Mouse (Mus musculus): ENCODE data around the gene Dst. TPM values are rescaled to one million over a fixed set of nuclear protein-coding genes. Genes with fewer than 3 reads are reported as not detected.

Dst gene
- polyA plus RNA-seq, 1 experiment from 2014 or later = 24.9 TPM

DNA sequence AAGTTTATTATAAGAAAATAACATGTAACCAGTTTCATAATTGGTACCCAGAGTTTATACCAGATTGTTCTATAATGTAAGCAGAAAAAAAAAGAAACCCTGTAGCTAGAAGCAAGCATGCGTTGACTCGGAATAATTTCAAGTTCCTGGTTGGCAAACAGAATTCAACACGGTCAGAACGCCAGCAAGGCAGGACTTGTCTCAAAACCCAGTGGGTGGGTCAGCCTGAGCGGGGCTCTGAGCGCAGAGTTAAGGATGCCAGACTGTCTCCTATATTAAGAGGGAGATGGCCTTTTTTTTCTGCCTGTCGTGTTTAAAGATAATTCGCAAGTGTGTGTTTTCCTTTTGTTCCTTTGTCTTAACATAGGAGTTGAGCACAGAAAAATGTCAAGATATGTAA, 369.2 kb downstream of the Dst start:
- H3K9me3 ChIP-seq (replicated peaks; ENCODE audit: control insufficient read depth, low read length) = no peaks in the 10 kb centered on the region
- no peak overlapping the region for H3K4me3 ChIP-seq (ENCODE audit: low read depth, low read length)
- ATAC-seq (no peak), DNase-seq (ENCODE audit: low spot score) (no peak)
- H3K4me1 ChIP-seq (ENCODE audit: control insufficient read depth, insufficient read depth, low read length) = no peaks in the 10 kb centered on the region
- no peak overlapping the region for H3K9ac ChIP-seq (ENCODE audit: low read length)
- H3K27ac ChIP-seq (ENCODE audit: low read depth, low read length) = no peak overlapping the region
- WGBS = 86% methylated on average over 8 of the region's 8 CpGs
- no peaks in the 10 kb centered on the region for H3K27me3 ChIP-seq (replicated peaks; ENCODE audit: control insufficient read depth, insufficient read depth, low read length)
- peaks cover 63% of the 10 kb centered on the region for H3K36me3 ChIP-seq (ENCODE audit: control insufficient read depth, insufficient read depth, low read length)
- H3K4me2 ChIP-seq (ENCODE audit: low read length) = no peak overlapping the region

GRCm38 (mm10) chr1:34283502-34283901, 375.5 kb downstream of the Dst start:
- H3K9ac ChIP-seq (ENCODE audit: low read length) = no peak overlapping the region
- ATAC-seq (no peak), DNase-seq (ENCODE audit: low spot score) (no peak)
- no peaks in the 10 kb centered on the region for H3K9me3 ChIP-seq (replicated peaks; ENCODE audit: control insufficient read depth, low read length)
- no peak overlapping the region for H3K4me3 ChIP-seq (ENCODE audit: low read depth, low read length)
- no peaks in the 10 kb centered on the region for H3K27me3 ChIP-seq (replicated peaks; ENCODE audit: control insufficient read depth, insufficient read depth, low read length)
- H3K4me1 ChIP-seq (ENCODE audit: control insufficient read depth, insufficient read depth, low read length) = no peaks in the 10 kb centered on the region
- H3K36me3 ChIP-seq (ENCODE audit: control insufficient read depth, insufficient read depth, low read length) = peaks cover 43% of the 10 kb centered on the region
- no peak overlapping the region for H3K27ac ChIP-seq (ENCODE audit: low read depth, low read length)
- 85% methylated on average over 7 of the region's 7 CpGs for WGBS
- H3K4me2 ChIP-seq (ENCODE audit: low read length) = no peak overlapping the region

DNA sequence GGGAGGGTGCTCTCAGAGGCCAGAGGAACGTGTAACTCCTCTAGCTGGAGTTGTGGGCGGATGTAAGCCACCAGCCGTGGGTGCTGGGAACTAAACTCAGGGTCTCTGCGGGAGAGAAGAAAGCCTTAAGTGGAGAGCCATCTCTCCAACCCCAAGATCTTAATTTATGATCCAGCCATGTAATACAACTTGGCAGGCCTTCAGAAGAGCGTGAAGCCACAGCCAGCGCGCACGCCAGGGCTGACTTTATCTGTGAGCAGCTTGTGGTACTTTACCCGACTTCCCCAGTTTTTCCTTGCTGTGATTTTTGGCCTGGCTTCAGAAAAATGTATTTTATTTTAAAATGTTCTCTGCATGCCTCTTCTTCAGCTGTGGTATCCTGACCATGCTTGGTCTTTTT, 377.0 kb downstream of the Dst start:
- H3K4me3 ChIP-seq (ENCODE audit: low read depth, low read length) = no peak overlapping the region
- no peak overlapping the region for H3K27ac ChIP-seq (ENCODE audit: low read depth, low read length)
- no peaks in the 10 kb centered on the region for H3K9me3 ChIP-seq (replicated peaks; ENCODE audit: control insufficient read depth, low read length)
- no peak overlapping the region for H3K4me2 ChIP-seq (ENCODE audit: low read length)
- no peak for DNase-seq (ENCODE audit: low spot score)
- ATAC-seq = no peak
- H3K4me1 ChIP-seq (ENCODE audit: control insufficient read depth, insufficient read depth, low read length) = no peaks in the 10 kb centered on the region
- no peaks in the 10 kb centered on the region for H3K27me3 ChIP-seq (replicated peaks; ENCODE audit: control insufficient read depth, insufficient read depth, low read length)
- H3K36me3 ChIP-seq (ENCODE audit: control insufficient read depth, insufficient read depth, low read length) = peaks cover 45% of the 10 kb centered on the region
- H3K9ac ChIP-seq (ENCODE audit: low read length) = no peak overlapping the region
- WGBS = 90% methylated on average over 9 of the region's 9 CpGs

GRCm38 (mm10) chr1:34287731-34288130, 379.7 kb downstream of the Dst start:
- Histone ChIP-seq H3K4me1 (ENCODE audit: control insufficient read depth, insufficient read depth, low read length) (no peaks in the 10 kb centered on the region), H3K9ac (ENCODE audit: low read length) (no peak overlapping the region), H3K36me3 (ENCODE audit: control insufficient read depth, insufficient read depth, low read length) (peaks cover 59% of the 10 kb centered on the region), H3K4me2 (ENCODE audit: low read length) (no peak overlapping the region), H3K27ac (ENCODE audit: low read depth, low read length) (no peak overlapping the region), H3K4me3 (ENCODE audit: low read depth, low read length) (no peak overlapping the region), H3K9me3 (replicated peaks; ENCODE audit: control insufficient read depth, low read length) (no peaks in the 10 kb centered on the region), H3K27me3 (replicated peaks; ENCODE audit: control insufficient read depth, insufficient read depth, low read length) (no peaks in the 10 kb centered on the region)
- ATAC-seq (no peak), DNase-seq (ENCODE audit: low spot score) (no peak)
- 88% methylated on average over 10 of the region's 10 CpGs for WGBS

GRCm38 (mm10) chr1:34288181-34288580, 380.2 kb downstream of the Dst start:
- no peaks in the 10 kb centered on the region for H3K4me1 ChIP-seq (ENCODE audit: control insufficient read depth, insufficient read depth, low read length)
- ATAC-seq (no peak), DNase-seq (ENCODE audit: low spot score) (no peak)
- H3K4me2 ChIP-seq (ENCODE audit: low read length) = no peak overlapping the region
- H3K9me3 ChIP-seq (replicated peaks; ENCODE audit: control insufficient read depth, low read length) = no peaks in the 10 kb centered on the region
- H3K4me3 ChIP-seq (ENCODE audit: low read depth, low read length) = no peak overlapping the region
- H3K36me3 ChIP-seq (ENCODE audit: control insufficient read depth, insufficient read depth, low read length) = peaks cover 62% of the 10 kb centered on the region
- H3K27ac ChIP-seq (ENCODE audit: low read depth, low read length) = no peak overlapping the region
- WGBS = 91% methylated on average over 8 of the region's 8 CpGs
- H3K27me3 ChIP-seq (replicated peaks; ENCODE audit: control insufficient read depth, insufficient read depth, low read length) = no peaks in the 10 kb centered on the region
- no peak overlapping the region for H3K9ac ChIP-seq (ENCODE audit: low read length)

DNA sequence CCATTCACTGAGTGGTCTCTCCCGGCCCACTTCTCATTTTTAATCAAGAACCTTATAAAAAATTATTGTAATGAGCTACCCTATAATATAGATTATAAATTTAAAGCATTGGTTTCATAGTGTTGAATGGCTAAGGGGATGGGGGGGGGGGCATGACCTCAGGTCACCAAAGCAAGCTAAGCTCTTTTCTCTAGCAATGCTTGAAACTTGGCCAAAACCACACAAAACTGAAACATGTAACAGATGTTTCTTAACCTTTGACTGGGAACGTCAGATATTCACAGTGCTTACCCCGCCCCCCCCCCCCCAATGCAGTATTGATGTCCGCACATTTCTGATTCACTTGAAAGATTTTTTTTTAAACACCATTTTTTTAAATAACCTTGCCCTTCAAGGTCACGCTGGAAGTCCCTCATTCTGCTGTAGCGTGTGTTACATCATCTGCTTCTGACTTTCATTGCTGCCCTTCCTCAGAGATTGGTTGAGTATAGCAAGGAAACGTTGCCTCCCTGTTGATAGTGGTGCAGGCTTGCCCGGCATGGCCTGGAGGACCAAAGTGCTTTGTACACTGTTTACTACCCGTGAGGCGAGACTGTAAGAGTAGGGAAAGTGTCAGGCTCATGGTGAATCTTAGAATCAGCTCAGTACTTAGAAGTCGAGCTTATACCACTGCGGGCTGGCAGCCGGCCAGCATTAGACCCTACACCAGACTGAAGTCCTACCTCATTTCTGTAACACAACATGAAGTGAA, 380.9 kb downstream of the Dst start:
- H3K27me3 ChIP-seq (replicated peaks; ENCODE audit: control insufficient read depth, insufficient read depth, low read length) = no peaks in the 10 kb centered on the region
- H3K9me3 ChIP-seq (replicated peaks; ENCODE audit: control insufficient read depth, low read length) = no peaks in the 10 kb centered on the region
- no peak overlapping the region for H3K9ac ChIP-seq (ENCODE audit: low read length)
- 87% methylated on average over 13 of the region's 13 CpGs for WGBS
- H3K27ac ChIP-seq (ENCODE audit: low read depth, low read length) = no peak overlapping the region
- DNase-seq (ENCODE audit: low spot score) (no peak), ATAC-seq (no peak)
- no peaks in the 10 kb centered on the region for H3K4me1 ChIP-seq (ENCODE audit: control insufficient read depth, insufficient read depth, low read length)
- H3K36me3 ChIP-seq (ENCODE audit: control insufficient read depth, insufficient read depth, low read length) = peaks cover 69% of the 10 kb centered on the region
- no peak overlapping the region for H3K4me3 ChIP-seq (ENCODE audit: low read depth, low read length)
- H3K4me2 ChIP-seq (ENCODE audit: low read length) = no peak overlapping the region

GRCm38 (mm10) chr1:34289472-34289748, 381.4 kb downstream of the Dst start:
- Histone ChIP-seq H3K4me3 (ENCODE audit: low read depth, low read length) (no peak overlapping the region), H3K4me2 (ENCODE audit: low read length) (no peak overlapping the region), H3K27me3 (replicated peaks; ENCODE audit: control insufficient read depth, insufficient read depth, low read length) (no peaks in the 10 kb centered on the region), H3K9ac (ENCODE audit: low read length) (no peak overlapping the region), H3K9me3 (replicated peaks; ENCODE audit: control insufficient read depth, low read length) (no peaks in the 10 kb centered on the region), H3K36me3 (ENCODE audit: control insufficient read depth, insufficient read depth, low read length) (peaks cover 72% of the 10 kb centered on the region), H3K27ac (ENCODE audit: low read depth, low read length) (no peak overlapping the region), H3K4me1 (ENCODE audit: control insufficient read depth, insufficient read depth, low read length) (no peaks in the 10 kb centered on the region)
- DNase-seq (ENCODE audit: low spot score) (no peak), ATAC-seq (no peak)
- 90% methylated on average over 14 of the region's 14 CpGs for WGBS

GRCm38 (mm10) chr1:34290321-34290720, 382.3 kb downstream of the Dst start:
- no peak overlapping the region for H3K4me2 ChIP-seq (ENCODE audit: low read length)
- DNase-seq (ENCODE audit: low spot score) (no peak), ATAC-seq (no peak)
- no peaks in the 10 kb centered on the region for H3K27me3 ChIP-seq (replicated peaks; ENCODE audit: control insufficient read depth, insufficient read depth, low read length)
- no peaks in the 10 kb centered on the region for H3K4me1 ChIP-seq (ENCODE audit: control insufficient read depth, insufficient read depth, low read length)
- no peaks in the 10 kb centered on the region for H3K9me3 ChIP-seq (replicated peaks; ENCODE audit: control insufficient read depth, low read length)
- H3K9ac ChIP-seq (ENCODE audit: low read length) = no peak overlapping the region
- no peak overlapping the region for H3K27ac ChIP-seq (ENCODE audit: low read depth, low read length)
- no peak overlapping the region for H3K4me3 ChIP-seq (ENCODE audit: low read depth, low read length)
- H3K36me3 ChIP-seq (ENCODE audit: control insufficient read depth, insufficient read depth, low read length) = peaks cover 76% of the 10 kb centered on the region
- WGBS = 94% methylated on average over 12 of the region's 12 CpGs

DNA sequence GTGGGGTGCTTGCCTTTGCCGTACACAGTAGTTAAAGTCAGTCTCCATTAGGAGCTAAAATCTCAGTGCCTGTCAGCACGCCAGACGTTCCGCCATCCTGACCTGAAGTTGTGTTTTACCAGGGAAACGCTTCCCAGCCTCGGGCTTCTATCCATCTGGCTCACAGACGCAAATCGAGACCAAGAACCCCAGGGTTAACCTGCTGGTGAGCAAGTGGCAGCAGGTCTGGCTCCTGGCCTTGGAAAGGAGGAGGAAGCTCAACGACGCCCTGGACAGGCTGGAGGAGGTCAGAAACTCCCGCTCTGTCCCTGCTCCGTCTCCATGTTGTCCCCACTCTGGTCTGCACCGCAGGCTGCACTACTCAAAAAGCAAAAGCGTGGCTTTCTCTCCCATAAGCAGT, 385.2 kb downstream of the Dst start:
- H3K27me3 ChIP-seq (replicated peaks; ENCODE audit: control insufficient read depth, insufficient read depth, low read length) = no peaks in the 10 kb centered on the region
- no peak overlapping the region for H3K4me2 ChIP-seq (ENCODE audit: low read length)
- ATAC-seq = no peak
- H3K36me3 ChIP-seq (ENCODE audit: control insufficient read depth, insufficient read depth, low read length) = peaks cover 81% of the 10 kb centered on the region
- H3K27ac ChIP-seq (ENCODE audit: low read depth, low read length) = no peak overlapping the region
- peaks cover 4% of the 10 kb centered on the region; the same call in 1 of the 2 replicates for H3K4me1 ChIP-seq (ENCODE audit: control insufficient read depth, insufficient read depth, low read length)
- WGBS = 90% methylated on average over 14 of the region's 14 CpGs
- no peaks in the 10 kb centered on the region for H3K9me3 ChIP-seq (replicated peaks; ENCODE audit: control insufficient read depth, low read length)
- H3K9ac ChIP-seq (ENCODE audit: low read length) = no peak overlapping the region
- DNase-seq (ENCODE audit: low spot score) = no peak
- no peak overlapping the region for H3K4me3 ChIP-seq (ENCODE audit: low read depth, low read length)

Data from forebrain, embryonic 14.5 days (tissue).